Mouse (Mus musculus): Measurements from ENCODE around the gene Ift172.

- no peak for TF ChIP-seq POLR2A (IDR thresholded peaks at IDR 0.05; ENCODE audit: low read depth, low read length)
- TF ChIP-seq CTCF (IDR thresholded peaks at IDR 0.05; ENCODE audit: extremely low read depth, insufficient read depth, insufficient read length, insufficient replicate concordance), result no peak
Observed at GRCm38 (mm10) chr5:31253806-31254205, 37.1 kb downstream of the Ift172 start.

Measured in spleen, adult 2 months (tissue).